Mouse (Mus musculus): ENCODE results near the gene Gm21188.
"Not testable (repeated sequence)": the region's sequence is repeated elsewhere in the genome, so short reads cannot be mapped to it uniquely, and the experiment has no call there.

DNA sequence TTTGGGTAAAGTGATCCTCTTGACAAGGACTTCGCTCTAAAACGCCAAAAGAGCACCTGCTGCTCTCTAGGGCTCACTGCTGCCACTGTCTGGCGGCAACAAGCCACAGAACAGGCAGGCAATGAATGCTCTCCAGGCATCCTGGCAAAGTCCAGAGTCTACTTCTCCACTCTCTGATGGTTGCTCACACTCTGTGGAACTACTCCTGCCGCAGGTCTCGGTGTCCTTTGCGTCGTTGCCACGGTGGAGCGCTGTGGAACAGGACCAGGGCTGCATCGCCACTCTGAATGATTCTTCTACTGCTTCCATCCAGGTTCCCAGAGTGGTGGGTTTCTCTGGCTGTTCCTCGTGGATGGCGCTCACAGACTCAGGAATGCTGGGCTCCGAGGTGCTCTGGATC is 25.6 kb downstream of the Gm21188 start:
- not testable (repeated sequence) for TF ChIP-seq CTCF (conservative IDR thresholded peaks at IDR 0.05; ENCODE audit: low read length); NANOG (IDR thresholded peaks at IDR 0.05; ENCODE audit: borderline replicate concordance, low read length)

All from E14TG2a.4 (cell line).